Mouse (Mus musculus): Measurements from ENCODE around the gene Rnd2. TPM values are rescaled to one million over a fixed set of nuclear protein-coding genes. Genes with fewer than 3 reads are reported as not detected.

Rnd2 gene
- 2.7 and 3.3 TPM in 2 replicates for polyA plus RNA-seq (2012; rRNA removed)

GRCm38 (mm10) chr11:101464211-101465100 lies at the start of gene Rnd2:
TSS of gene Rnd2 (plus strand) at chr11:101464999.

GRCm38 (mm10) chr11:101417101-101417855 lies 47.5 kb upstream of the Rnd2 start, which contains the start of gene Aarsd1:
TSS of gene Aarsd1 (minus strand) at chr11:101417615.

GRCm38 (mm10) chr11:101424105-101424851 lies 40.5 kb upstream of the Rnd2 start, which contains the start of gene Gm27029:
TSS of gene Gm27029 (minus strand) at chr11:101424796.

GRCm38 (mm10) chr11:101424925-101425813 lies 39.6 kb upstream of the Rnd2 start, which contains the start of the genes Rundc1 and Ptges3l:
TSS of gene Rundc1 (plus strand) at chr11:101425085.
TSS of gene Ptges3l (minus strand) at chr11:101425333.

GRCm38 (mm10) chr11:101442127-101442693 lies 22.6 kb upstream of the Rnd2 start, which contains the start of gene Rpl27:
TSS of gene Rpl27 (plus strand) at chr11:101442298.

GRCm38 (mm10) chr11:101448274-101448746 lies 16.5 kb upstream of the Rnd2 start, which contains the start of gene Ifi35:
TSS of gene Ifi35 (plus strand) at chr11:101448407.

GRCm38 (mm10) chr11:101465869-101466551 lies 1.2 kb downstream of the Rnd2 start, which contains the start of gene Vat1:
TSS of gene Vat1 (minus strand) at chr11:101466230.

Other genes starting within 250 kb of the Rnd2 start
- 8.9 and 9.4 TPM in 2 replicates for gene Ezh1, start 238.5 kb upstream of the Rnd2 start, polyA plus RNA-seq (2012; rRNA removed)
- 13.0 and 15.1 TPM in 2 replicates for gene Ramp2, start 219.0 kb upstream of the Rnd2 start, polyA plus RNA-seq (2012; rRNA removed)
- gene Vps25, start 211.3 kb upstream of the Rnd2 start, polyA plus RNA-seq (2012; rRNA removed): 34.6 and 40.2 TPM in 2 replicates
- 5.2 and 5.4 TPM in 2 replicates for gene Wnk4, start 204.4 kb upstream of the Rnd2 start, polyA plus RNA-seq (2012; rRNA removed)
- gene Cntd1, start 186.0 kb upstream of the Rnd2 start, polyA plus RNA-seq (2012; rRNA removed): 0.37 and 0.56 TPM in 2 replicates
- gene Coa3, start 185.9 kb upstream of the Rnd2 start, polyA plus RNA-seq (2012; rRNA removed): 50.7 and 59.2 TPM in 2 replicates
- 67.0 and 70.3 TPM in 2 replicates for gene Becn1, start 162.7 kb upstream of the Rnd2 start, polyA plus RNA-seq (2012; rRNA removed)
- 111 and 131 TPM in 2 replicates for gene Psme3, start 148.8 kb upstream of the Rnd2 start, polyA plus RNA-seq (2012; rRNA removed)
- gene Aoc2, start 139.9 kb upstream of the Rnd2 start, polyA plus RNA-seq (2012; rRNA removed): 3.2 and 5.2 TPM in 2 replicates
- gene Aoc3, start 134.4 kb upstream of the Rnd2 start, polyA plus RNA-seq (2012; rRNA removed): 0.17 and 0.24 TPM in 2 replicates
- 0.01 TPM in 2 replicates for gene G6pc, start 97.4 kb upstream of the Rnd2 start, polyA plus RNA-seq (2012; rRNA removed)
- gene Aarsd1, start 47.4 kb upstream of the Rnd2 start, polyA plus RNA-seq (2012; rRNA removed): 26.3 and 29.3 TPM in 2 replicates
- gene Gm27029, start 40.2 kb upstream of the Rnd2 start, polyA plus RNA-seq (2012; rRNA removed): 1.2 and 1.4 TPM in 2 replicates
- gene Rundc1, start 39.9 kb upstream of the Rnd2 start, polyA plus RNA-seq (2012; rRNA removed): 3.4 and 4.2 TPM in 2 replicates
- 0.92 and 1.4 TPM in 2 replicates for gene Ptges3l, start 39.7 kb upstream of the Rnd2 start, polyA plus RNA-seq (2012; rRNA removed)
- 934 and 1,025 TPM in 2 replicates for gene Rpl27, start 22.7 kb upstream of the Rnd2 start, polyA plus RNA-seq (2012; rRNA removed)
- gene Ifi35, start 16.6 kb upstream of the Rnd2 start, polyA plus RNA-seq (2012; rRNA removed): 19.6 and 24.0 TPM in 2 replicates
- gene Vat1, start 1.2 kb downstream of the Rnd2 start, polyA plus RNA-seq (2012; rRNA removed): 8.3 and 9.3 TPM in 2 replicates
- gene Brca1, start 87.0 kb downstream of the Rnd2 start, polyA plus RNA-seq (2012; rRNA removed): 9.0 and 10.8 TPM in 2 replicates
- 24.0 and 27.6 TPM in 2 replicates for gene Nbr1, start 87.2 kb downstream of the Rnd2 start, polyA plus RNA-seq (2012; rRNA removed)
- gene Tmem106a, start 117.2 kb downstream of the Rnd2 start, polyA plus RNA-seq (2012; rRNA removed): 4.8 and 7.8 TPM in 2 replicates
- not detected in 2 replicates for gene Gm11634, start 134.3 kb downstream of the Rnd2 start, polyA plus RNA-seq (2012; rRNA removed)
- 4.7 and 5.6 TPM in 2 replicates for gene Rdm1, start 162.2 kb downstream of the Rnd2 start, polyA plus RNA-seq (2012; rRNA removed)
- gene Arl4d, start 200.5 kb downstream of the Rnd2 start, polyA plus RNA-seq (2012; rRNA removed): 0.89 and 1.2 TPM in 2 replicates